Mouse (Mus musculus) hindbrain, postnatal 0 days (tissue): ENCODE measurements around the gene Sesn3. TPM values are rescaled to one million over a fixed set of nuclear protein-coding genes. Genes with fewer than 3 reads are reported as not detected.

Source experiments
- ATAC-seq: fragments of 200-750 bp; cut with Nextera tagmentation; 2 replicates; pipeline ENCODE4 v1.8.0; 2017; ENCODE audit warnings: mild to moderate bottlenecking, moderate TSS enrichment, moderate library complexity
- DNase-seq: peaks from one replicate; pipeline ENCODE4 v3.0.0-alpha.2; 2015; ENCODE audit warnings: low spot score
- H3K27ac ChIP-seq: fragments of 300-500 bp; sonication (generic); 2 replicates; pipeline ENCODE4 v1.5.1; 2014; ENCODE audit warnings: mild to moderate bottlenecking
- H3K27me3 ChIP-seq: fragments of 300-500 bp; sonication (generic); 2 replicates; pipeline ENCODE4 v1.6.1; 2014; ENCODE audit warnings: low read length, mixed read lengths; ENCODE audit not compliant: insufficient read depth
- H3K36me3 ChIP-seq: fragments of 300-500 bp; sonication (generic); 2 replicates; pipeline ENCODE4 v1.6.1; 2014; ENCODE audit warnings: low read length, mixed read lengths; ENCODE audit not compliant: insufficient read depth
- H3K4me1 ChIP-seq: fragments of 300-500 bp; sonication (generic); 2 replicates; pipeline ENCODE4 v1.6.1; 2014; ENCODE audit warnings: antibody characterized with exemption, low read length, mixed read lengths; ENCODE audit not compliant: insufficient read depth
- H3K4me2 ChIP-seq: fragments of 300-500 bp; sonication (generic); 2 replicates; pipeline ENCODE4 v1.6.1; 2014; ENCODE audit warnings: low read depth, mild to moderate bottlenecking, low read length, moderate library complexity, mixed read lengths
- H3K4me3 ChIP-seq: fragments of 300-500 bp; sonication (generic); 2 replicates; pipeline ENCODE4 v1.5.1; 2014; ENCODE audit warnings: low read length
- H3K9ac ChIP-seq: fragments of 300-500 bp; sonication (generic); replicated peaks from 2 replicates; pipeline ENCODE4 v1.6.1; 2014; ENCODE audit warnings: mild to moderate bottlenecking, low read length, moderate library complexity, mixed read lengths
- H3K9me3 ChIP-seq: fragments of 300-500 bp; sonication (generic); 2 replicates; pipeline ENCODE4 v1.6.1; 2016; ENCODE audit warnings: low read length, mixed read lengths
- CTCF ChIP-seq: IDR thresholded peaks from 2 replicates; pipeline ENCODE4 v1.5.1; 2016; ENCODE audit warnings: antibody characterized with exemption, control low read depth, low read depth
- WGBS: fragments of 180-500 bp; shearing (Covaris S2); extraction: QIAGEN DNeasy Blood & Tissue Kit; methylation state at CpG from one replicate; pipeline ENCODE4 v1.1.7; 2014; 5-methylcytosine and 5-hydroxymethylcytosine counted together
- polyA plus RNA-seq: library from polyadenylated mRNA; unstranded; fragments of >200 nt; fragmentation: Nextera tagmentation; extraction: Ambion mirVana; gene quantifications from 2 replicates; pipeline ENCODE4 v1.2.1, GENCODE M21; 2015
- total RNA-seq: library from RNA; depleted of rRNA; stranded (reverse); fragments of >200 nt; gene quantifications from 2 replicates; pipeline ENCODE4 v1.2.3, GENCODE M21; 2014

Sesn3 gene
- total and polyA plus RNA-seq, 2 experiments from 2014 or later: 24.0 to 49.3 TPM

DNA sequence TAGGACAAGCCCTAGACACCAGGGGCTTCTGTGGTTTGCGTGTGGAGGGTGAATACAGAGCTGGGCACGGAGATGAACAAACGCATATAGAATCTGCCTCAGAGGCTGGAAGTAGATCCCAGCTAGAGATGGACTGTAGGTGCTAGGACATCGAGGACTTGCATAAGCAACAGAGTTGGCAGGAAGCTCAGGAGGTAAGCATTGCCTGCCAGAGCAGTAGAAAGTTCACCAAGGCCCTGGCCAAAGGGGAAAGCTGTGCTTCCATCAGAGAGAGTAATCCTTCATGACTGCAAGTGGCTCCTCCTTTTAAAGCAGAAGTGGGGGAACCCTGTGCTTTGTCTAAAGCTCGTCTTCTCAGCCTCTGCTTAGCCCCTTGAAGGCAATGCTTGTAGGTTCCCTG is 74.5 kb downstream of the Sesn3 start:
- H3K36me3 ChIP-seq: no peaks in the 10 kb centered on the region
- 85% methylated on average over 5 of the region's 5 CpGs for WGBS
- no peak overlapping the region for H3K27ac ChIP-seq
- no peak for TF ChIP-seq CTCF
- no peaks in the 10 kb centered on the region for H3K4me1 ChIP-seq
- H3K4me2 ChIP-seq: no peak overlapping the region
- no peak for ATAC-seq
- no peak overlapping the region for H3K4me3 ChIP-seq
- no peaks in the 10 kb centered on the region for H3K9me3 ChIP-seq
- no peaks in the 10 kb centered on the region for H3K27me3 ChIP-seq
- H3K9ac ChIP-seq: no peak overlapping the region
- DNase-seq: no peak

- Histone ChIP-seq H3K4me1 (no peaks in the 10 kb centered on the region), H3K4me3 (no peak overlapping the region), H3K27ac (no peak overlapping the region), H3K9ac (no peak overlapping the region), H3K4me2 (no peak overlapping the region), H3K36me3 (no peaks in the 10 kb centered on the region), H3K27me3 (no peaks in the 10 kb centered on the region), H3K9me3 (no peaks in the 10 kb centered on the region)
- ATAC-seq (no peak), DNase-seq (no peak)
- 85% methylated on average over 2 of the region's 2 CpGs for WGBS
- TF ChIP-seq CTCF: no peak
Observed at GRCm38 (mm10) chr9:14350787-14351186, 75.9 kb downstream of the Sesn3 start.

- no peak for TF ChIP-seq CTCF
- no peak overlapping the region for H3K4me2 ChIP-seq
- no peaks in the 10 kb centered on the region for H3K9me3 ChIP-seq
- WGBS: 88% methylated on average over 1 of the region's 1 CpGs
- DNase-seq: no peak
- ATAC-seq: no peak
- no peak overlapping the region for H3K4me3 ChIP-seq
- H3K27ac ChIP-seq: no peak overlapping the region
- H3K36me3 ChIP-seq: no peaks in the 10 kb centered on the region
- no peak overlapping the region for H3K9ac ChIP-seq
- H3K4me1 ChIP-seq: no peaks in the 10 kb centered on the region
- H3K27me3 ChIP-seq: no peaks in the 10 kb centered on the region
Observed at GRCm38 (mm10) chr9:14352337-14352736, 77.5 kb downstream of the Sesn3 start.

DNA sequence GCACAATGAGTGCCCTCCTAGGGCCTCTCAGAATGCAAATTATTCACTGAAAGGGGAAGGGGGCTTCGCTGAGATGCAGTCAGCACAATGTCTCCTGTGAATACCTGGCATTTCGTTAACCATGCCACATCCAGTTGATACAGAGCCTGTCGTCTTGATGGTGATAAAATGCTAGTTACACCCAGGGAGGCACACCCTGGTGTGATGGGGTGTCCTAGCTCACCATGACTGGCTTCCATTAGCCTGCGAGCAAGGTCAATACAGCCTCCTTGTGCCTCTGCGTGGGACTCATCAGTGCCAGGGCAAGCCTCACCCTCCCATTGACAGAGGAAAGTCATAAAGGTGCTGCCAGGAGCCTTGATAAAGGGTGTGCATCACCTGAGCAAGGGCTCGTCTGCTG is 80.0 kb downstream of the Sesn3 start:
- no peak overlapping the region for H3K4me3 ChIP-seq
- no peak overlapping the region for H3K27ac ChIP-seq

GRCm38 (mm10) chr9:14357033-14357432 is 82.2 kb downstream of the Sesn3 start:
- peak; percentile 54 for TF ChIP-seq CTCF
- no peak overlapping the region for H3K9ac ChIP-seq

More for the DNA sequence above, 80.0 kb downstream of the Sesn3 start:
- ATAC-seq: no peak
- H3K9me3 ChIP-seq: no peaks in the 10 kb centered on the region
- H3K27me3 ChIP-seq: no peaks in the 10 kb centered on the region
- WGBS: 41% methylated on average over 6 of the region's 6 CpGs
- no peaks in the 10 kb centered on the region for H3K4me1 ChIP-seq
- H3K4me2 ChIP-seq: no peak overlapping the region
- H3K36me3 ChIP-seq: no peaks in the 10 kb centered on the region
- DNase-seq: no peak
- no peak overlapping the region for H3K9ac ChIP-seq
- no peak for TF ChIP-seq CTCF

DNA sequence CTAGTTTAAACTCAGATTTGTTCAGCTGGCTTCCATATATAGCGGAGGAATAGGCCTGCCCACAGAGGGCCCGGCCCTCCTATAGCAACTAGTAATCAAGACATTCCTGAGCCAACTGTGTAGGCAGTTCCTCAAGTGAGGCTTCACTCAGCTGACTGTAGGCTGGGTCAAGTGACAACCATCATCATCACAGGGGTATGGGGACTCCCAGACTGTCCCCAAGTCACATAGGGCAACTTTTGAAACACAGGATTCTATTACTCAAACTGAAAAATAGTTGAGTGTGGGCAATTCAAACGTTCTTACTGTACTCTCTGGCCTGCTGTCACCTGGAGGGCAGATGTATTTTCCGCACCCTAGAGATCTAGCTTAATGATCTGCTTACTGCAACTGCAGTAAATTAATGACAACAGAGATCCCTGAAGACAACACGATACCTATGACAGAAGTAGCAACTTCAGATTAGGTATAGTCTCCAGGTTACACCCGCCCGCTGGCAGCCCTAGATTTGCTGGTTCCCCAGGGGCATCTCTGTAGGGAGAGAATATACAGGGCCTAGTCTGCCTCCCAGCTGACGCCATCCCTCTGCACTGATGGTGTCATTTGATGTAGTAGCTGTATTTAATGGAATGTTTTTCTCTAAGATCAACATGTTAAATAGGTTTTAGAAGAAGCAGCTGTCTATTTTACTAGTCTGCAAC is 87.4 kb downstream of the Sesn3 start:
- no peak for ATAC-seq
- 90% methylated on average over 8 of the region's 8 CpGs for WGBS
- no peak for DNase-seq
- Histone ChIP-seq H3K4me1 (no peaks in the 10 kb centered on the region), H3K4me3 (no peak overlapping the region), H3K4me2 (no peak overlapping the region), H3K36me3 (no peaks in the 10 kb centered on the region), H3K27ac (no peak overlapping the region), H3K9ac (no peak overlapping the region), H3K27me3 (no peaks in the 10 kb centered on the region), H3K9me3 (no peaks in the 10 kb centered on the region)
- TF ChIP-seq CTCF: no peak

More at GRCm38 (mm10) chr9:14357033-14357432, 82.2 kb downstream of the Sesn3 start:
- DNase-seq (no peak), ATAC-seq (no peak)
- Histone ChIP-seq H3K4me1 (no peaks in the 10 kb centered on the region), H3K27ac (no peak overlapping the region), H3K27me3 (no peaks in the 10 kb centered on the region), H3K4me2 (no peak overlapping the region), H3K4me3 (no peak overlapping the region), H3K36me3 (no peaks in the 10 kb centered on the region), H3K9me3 (no peaks in the 10 kb centered on the region)
- WGBS: 89% methylated on average over 4 of the region's 4 CpGs

DNA sequence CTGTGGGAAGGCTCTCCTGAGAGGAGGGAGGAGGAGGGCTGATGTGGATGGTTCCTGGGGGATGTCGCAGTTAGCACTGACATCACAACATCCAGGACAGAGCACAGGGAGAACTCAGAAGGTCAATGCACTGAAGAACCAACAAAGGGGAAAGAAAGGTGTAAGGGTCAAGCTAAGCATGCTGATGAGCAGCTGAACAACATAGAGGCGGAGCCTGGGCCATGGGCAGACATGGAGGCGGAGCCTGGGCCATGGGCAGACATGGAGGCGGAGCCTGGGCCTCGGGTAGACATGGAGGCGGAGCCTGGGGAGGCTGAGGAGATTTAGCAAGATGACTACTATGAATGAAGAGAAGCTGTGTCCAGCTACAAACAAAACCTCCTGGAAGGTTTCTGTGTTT is 88.7 kb downstream of the Sesn3 start:
- DNase-seq (no peak), ATAC-seq (peak; percentile 50; the same call in 1 of the 2 replicates)
- Histone ChIP-seq H3K4me3 (no peak overlapping the region), H3K27me3 (no peaks in the 10 kb centered on the region), H3K4me2 (no peak overlapping the region), H3K36me3 (no peaks in the 10 kb centered on the region), H3K27ac (no peak overlapping the region), H3K9ac (no peak overlapping the region), H3K9me3 (no peaks in the 10 kb centered on the region), H3K4me1 (no peaks in the 10 kb centered on the region)
- TF ChIP-seq CTCF: no peak
- WGBS: 88% methylated on average over 6 of the region's 6 CpGs
